Mouse (Mus musculus) 416B (cell line): ENCODE data around the gene Mrtfa.

Experiments used
- DNase-seq: peaks from one replicate; pipeline ENCODE4 v3.0.0; 2011; ENCODE audit warnings: low read depth

Gene Mrtfa

GRCm38 (mm10) chr15:81154846-81155624 lies 35.5 kb downstream of the Mrtfa start:
- peak; percentile 35 for DNase-seq

GRCm38 (mm10) chr15:81141956-81142576 lies 48.5 kb downstream of the Mrtfa start:
- peak; percentile 92 for DNase-seq

- DNase-seq = no peak
Observed at GRCm38 (mm10) chr15:81140004-81140403, 50.6 kb downstream of the Mrtfa start.

- peak; percentile 27 for DNase-seq
Observed at GRCm38 (mm10) chr15:81137298-81137697, 53.3 kb downstream of the Mrtfa start.

- no peak for DNase-seq
Observed at GRCm38 (mm10) chr15:81133781-81134180, 56.8 kb downstream of the Mrtfa start.

GRCm38 (mm10) chr15:81131152-81131551 lies 59.4 kb downstream of the Mrtfa start:
- DNase-seq = no peak

- DNase-seq = no peak
Observed at GRCm38 (mm10) chr15:81129970-81130369, 60.6 kb downstream of the Mrtfa start.

GRCm38 (mm10) chr15:81128155-81128838 lies 62.3 kb downstream of the Mrtfa start:
- DNase-seq = no peak

- peak; percentile 49 for DNase-seq
Observed at GRCm38 (mm10) chr15:81124282-81124681, 66.3 kb downstream of the Mrtfa start.

GRCm38 (mm10) chr15:81123122-81123521 lies 67.4 kb downstream of the Mrtfa start:
- DNase-seq = no peak

- DNase-seq = no peak
Observed at GRCm38 (mm10) chr15:81122535-81122934, 68.0 kb downstream of the Mrtfa start.

GRCm38 (mm10) chr15:81122078-81122477 lies 68.5 kb downstream of the Mrtfa start:
- DNase-seq = no peak

GRCm38 (mm10) chr15:81120946-81121345 lies 69.6 kb downstream of the Mrtfa start:
- no peak for DNase-seq

- DNase-seq = no peak
Observed at GRCm38 (mm10) chr15:81120140-81120539, 70.4 kb downstream of the Mrtfa start.

- no peak for DNase-seq
Observed at GRCm38 (mm10) chr15:81118226-81118625, 72.3 kb downstream of the Mrtfa start.

GRCm38 (mm10) chr15:81112589-81112988 lies 78.0 kb downstream of the Mrtfa start:
- DNase-seq = no peak

GRCm38 (mm10) chr15:81110315-81110714 lies 80.2 kb downstream of the Mrtfa start:
- DNase-seq = no peak

- peak; percentile 54 for DNase-seq
Observed at GRCm38 (mm10) chr15:81105962-81106361, 84.6 kb downstream of the Mrtfa start.

- peak; percentile 67 for DNase-seq
Observed at GRCm38 (mm10) chr15:81104585-81105259, 85.8 kb downstream of the Mrtfa start.

GRCm38 (mm10) chr15:81103500-81103899 lies 87.1 kb downstream of the Mrtfa start:
- DNase-seq = no peak

- no peak for DNase-seq
Observed at GRCm38 (mm10) chr15:81102274-81102879, 88.2 kb downstream of the Mrtfa start.

GRCm38 (mm10) chr15:81101316-81101715 lies 89.2 kb downstream of the Mrtfa start:
- no peak for DNase-seq
